Mouse (Mus musculus) monocyte, adult 5-6 weeks (primary cell): ENCODE results near the gene Med9. TPM values are rescaled to one million over a fixed set of nuclear protein-coding genes. Genes with fewer than 3 reads are reported as not detected.
"Not testable (repeated sequence)": the region's sequence is repeated elsewhere in the genome, so short reads cannot be mapped to it uniquely, and the experiment has no call there.

ENCODE experiments used
- ATAC-seq: fragments of 153-309, 156-312 bp; replicated peaks from 2 replicates; pipeline ENCODE4 v1.8.0; 2017; ENCODE audit warnings: mild to moderate bottlenecking; ENCODE audit not compliant: low TSS enrichment, insufficient number of reproducible peaks, severe bottlenecking, poor library complexity, low FRiP score
- total RNA-seq: library from RNA; stranded (forward); fragments of 200-1000, 200-491, 200-594 nt; gene quantifications from 3 replicates; pipeline ENCODE4 v1.2.3, GENCODE M21; 2017

The Med9 gene
- total RNA-seq, 1 experiment from 2014 or later = 3.5 TPM

DNA sequence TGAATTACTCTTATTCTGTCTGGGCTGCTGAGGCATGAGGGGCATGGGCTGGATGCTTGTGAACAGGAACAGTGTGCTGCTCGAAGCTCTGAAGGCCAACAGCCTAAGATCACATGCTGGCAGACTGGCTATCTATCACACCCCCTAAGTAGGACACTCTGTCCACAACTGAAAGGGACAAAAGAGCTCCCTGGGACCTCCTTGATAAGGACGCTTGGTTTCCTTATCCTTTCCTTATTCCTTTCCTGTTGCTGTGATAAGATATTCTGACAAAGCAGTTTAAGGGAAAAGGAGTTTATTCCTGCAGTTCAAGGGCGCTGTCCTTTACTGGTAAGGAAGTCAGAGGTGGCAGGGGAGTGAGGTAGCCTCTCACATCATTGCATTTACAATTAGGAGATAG is 7.4 kb upstream of the Med9 start:
- no peak for ATAC-seq

DNA sequence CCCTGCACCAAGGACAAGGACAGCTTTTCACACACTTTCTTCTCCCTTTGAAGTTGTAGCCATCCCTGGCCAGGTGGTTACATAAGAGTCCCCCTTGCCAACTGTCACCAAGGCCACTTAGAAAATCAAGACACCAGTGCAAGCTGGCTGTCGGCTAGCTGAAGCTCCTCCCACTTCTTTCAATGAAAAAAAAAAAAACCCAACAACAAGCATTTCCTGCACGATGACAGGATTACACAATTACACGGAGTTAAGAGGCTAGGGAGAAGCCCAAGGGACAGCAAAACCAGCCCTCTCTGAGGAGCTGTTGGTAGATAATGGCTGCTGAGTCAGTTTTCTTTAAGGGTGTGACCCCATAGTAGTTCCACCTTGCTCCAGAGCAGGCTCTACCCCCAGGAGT is 6.6 kb upstream of the Med9 start:
- no peak for ATAC-seq

DNA sequence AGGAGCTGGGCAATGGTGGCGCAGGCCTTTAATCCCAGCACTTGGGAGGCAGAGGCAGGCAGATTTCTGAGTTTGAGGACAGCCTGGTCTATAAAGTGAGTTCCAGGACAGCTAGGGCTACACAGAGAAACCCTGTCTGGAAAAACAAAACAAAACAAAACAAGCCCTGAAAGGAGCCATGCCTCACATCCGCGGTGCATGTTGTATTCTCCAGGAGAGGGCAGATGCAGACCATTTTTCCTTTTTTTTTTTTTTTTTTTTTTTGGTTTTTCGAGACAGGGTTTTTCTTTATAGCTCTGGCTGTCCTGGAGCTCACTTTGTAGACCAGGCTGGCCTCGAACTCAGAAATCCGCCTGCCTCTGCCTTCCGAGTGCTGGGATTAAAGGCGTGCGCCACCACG is 3.2 kb upstream of the Med9 start:
- ATAC-seq = not testable (repeated sequence)

DNA sequence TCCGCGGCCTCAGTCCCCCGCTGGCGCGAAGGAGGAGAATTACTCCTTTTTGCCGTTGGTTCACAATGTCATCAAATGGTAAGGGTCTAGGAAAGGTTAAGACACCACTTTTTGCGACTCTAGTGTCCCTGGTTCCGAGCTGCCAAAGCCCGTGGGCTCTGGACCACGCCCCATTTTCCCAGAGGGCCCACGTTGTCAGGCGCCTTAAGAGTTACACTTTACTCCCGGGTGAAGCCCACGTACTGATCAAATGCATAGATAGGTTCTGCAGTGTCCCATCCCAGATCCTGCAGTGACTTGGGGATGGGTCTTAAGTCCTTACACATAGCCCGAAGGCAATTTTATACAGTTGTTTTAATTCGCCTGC is 378 bp downstream of the Med9 start:
- ATAC-seq = no peak

DNA sequence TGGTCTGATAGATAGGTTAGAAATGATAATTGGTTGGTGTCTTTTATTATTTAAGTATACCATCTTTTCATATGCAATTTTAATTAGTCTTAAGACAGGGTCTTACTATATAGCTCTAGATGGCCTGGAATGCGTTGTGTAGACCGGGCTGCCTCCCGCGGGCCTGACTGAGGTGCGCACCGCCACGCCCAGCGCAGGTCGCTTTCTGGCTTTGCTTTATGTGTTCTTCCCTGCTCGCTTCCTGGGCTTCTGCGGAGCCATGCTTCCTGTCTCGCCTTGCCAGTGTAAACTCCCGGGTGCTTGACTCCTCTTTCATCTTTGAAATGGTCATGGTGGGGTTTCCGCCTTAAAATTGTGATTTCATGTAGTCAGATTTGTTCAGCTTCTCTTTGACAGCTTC is 4.9 kb downstream of the Med9 start:
- no peak for ATAC-seq

DNA sequence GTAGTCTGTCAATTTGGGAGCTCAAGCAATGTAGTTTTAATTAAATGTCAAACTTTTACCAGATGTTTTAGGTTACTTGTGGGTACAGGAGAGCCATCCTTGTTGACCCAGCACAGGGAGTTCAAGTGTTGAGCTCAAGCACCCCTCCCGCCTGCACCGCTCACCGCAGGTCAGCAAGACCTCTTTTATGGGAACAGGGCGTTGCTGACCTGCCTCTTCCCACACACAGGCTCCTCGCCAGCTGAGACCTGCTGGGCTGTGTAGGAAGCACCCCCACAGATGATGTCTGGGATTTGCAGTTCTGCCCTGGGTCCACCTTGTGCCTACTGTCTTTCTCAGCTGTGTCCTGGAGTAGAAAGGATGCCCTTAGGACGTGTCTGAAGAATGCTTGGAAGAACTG is 8.7 kb downstream of the Med9 start:
- no peak for ATAC-seq

DNA sequence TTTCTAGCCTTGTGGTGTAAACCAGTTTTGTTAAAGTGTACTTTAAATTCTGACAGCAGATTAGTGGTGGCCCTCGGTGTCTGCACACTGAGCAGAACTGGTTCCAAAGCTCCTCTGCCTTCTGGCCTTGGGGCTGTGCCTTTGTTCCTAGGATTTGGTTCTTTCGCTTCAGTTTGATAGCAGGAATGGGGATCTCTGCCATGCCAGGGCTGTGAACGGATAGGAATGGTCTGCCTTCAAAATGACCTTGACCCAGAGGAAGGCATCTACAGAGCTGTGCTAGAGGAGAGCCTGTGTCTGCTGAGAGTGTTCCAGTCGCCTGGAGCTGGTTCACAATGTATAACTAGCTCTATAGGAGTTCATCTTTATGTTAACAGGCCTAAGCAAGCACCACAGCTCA is 11.4 kb downstream of the Med9 start:
- no peak for ATAC-seq

DNA sequence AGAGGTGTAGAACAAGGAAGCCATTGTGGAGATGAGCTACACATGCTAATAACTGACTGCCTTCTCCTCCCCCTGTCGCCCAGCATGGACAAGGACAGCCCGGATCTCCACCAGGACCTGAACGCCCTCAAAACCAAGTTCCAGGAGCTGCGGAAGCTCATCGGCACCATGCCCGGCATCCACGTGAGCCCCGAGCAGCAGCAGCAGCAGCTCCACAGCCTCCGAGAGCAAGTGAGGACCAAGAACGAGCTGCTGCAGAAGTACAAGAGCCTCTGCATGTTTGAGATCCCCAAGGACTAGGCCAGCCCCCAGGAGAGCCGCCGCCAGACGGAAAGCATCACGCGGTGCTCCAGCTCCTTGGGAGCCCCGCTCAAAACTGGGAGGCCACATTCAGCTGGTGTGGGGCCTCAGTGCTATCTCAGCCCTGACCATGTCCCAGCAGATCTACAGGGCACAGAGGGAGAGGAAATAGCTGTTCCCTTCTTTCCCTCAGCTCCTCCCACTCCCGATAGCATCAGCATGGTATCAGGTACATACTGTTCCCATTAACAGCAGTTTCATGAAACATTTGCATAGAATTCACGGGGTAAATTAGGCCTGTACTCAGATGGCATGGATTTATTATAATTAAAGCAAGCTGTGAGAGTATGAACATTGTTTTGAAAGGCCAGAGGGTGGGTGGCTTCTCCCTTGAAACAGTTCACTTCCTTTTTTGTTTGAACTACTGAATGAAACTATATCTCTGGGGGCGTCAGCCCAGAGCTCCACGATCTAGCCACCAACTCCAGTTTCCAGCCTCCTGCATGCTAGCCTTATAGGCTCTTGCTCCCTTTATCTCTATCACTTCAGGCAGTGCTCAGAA is 12.7 kb downstream of the Med9 start:
- ATAC-seq = no peak

DNA sequence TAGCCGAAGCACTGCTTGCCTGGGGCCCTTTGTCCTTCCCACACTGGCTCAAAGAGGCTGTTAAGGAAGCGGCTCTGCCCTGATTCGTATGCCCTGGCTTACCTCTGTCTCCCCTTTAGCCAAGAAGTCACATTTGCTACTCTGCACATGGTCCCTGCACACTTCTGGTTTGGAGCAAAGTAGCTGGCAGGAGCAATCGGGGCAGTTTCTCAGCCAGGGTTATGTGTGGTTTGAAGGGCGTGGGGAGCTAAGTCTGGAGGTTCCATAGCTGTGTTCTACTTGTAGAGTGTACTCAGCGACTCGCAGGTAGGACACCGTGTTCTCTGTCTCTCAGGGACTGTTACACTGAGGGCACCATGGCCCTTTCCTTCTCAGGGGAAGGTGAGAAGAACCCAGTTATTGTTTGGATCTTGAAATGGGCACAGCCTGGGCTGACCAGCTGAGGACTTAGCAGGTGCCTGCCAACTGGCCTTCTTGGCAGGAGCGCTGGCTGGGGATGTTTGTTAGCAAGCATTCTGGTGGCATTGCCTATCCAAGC is 13.4 kb downstream of the Med9 start:
- no peak for ATAC-seq

DNA sequence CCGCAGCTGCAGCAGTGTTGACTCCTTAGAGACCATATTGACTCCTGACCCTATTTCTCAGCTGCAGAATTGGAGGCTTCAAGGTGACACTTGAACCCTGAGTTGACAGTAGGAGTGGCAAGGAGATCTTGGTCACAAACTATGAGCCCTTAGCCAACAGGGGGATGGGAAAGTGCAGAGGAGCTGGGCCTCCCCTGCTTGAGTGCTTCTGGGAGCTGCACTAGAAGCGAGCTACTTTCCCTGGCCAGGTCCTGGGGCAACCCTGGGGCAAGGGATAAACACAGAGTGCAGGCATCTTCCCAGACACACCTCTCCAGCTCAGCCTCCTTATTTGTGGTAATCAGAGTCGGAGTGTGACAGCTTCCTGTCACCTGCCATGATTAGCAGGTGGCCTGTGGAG is 14.6 kb downstream of the Med9 start:
- no peak for ATAC-seq

DNA sequence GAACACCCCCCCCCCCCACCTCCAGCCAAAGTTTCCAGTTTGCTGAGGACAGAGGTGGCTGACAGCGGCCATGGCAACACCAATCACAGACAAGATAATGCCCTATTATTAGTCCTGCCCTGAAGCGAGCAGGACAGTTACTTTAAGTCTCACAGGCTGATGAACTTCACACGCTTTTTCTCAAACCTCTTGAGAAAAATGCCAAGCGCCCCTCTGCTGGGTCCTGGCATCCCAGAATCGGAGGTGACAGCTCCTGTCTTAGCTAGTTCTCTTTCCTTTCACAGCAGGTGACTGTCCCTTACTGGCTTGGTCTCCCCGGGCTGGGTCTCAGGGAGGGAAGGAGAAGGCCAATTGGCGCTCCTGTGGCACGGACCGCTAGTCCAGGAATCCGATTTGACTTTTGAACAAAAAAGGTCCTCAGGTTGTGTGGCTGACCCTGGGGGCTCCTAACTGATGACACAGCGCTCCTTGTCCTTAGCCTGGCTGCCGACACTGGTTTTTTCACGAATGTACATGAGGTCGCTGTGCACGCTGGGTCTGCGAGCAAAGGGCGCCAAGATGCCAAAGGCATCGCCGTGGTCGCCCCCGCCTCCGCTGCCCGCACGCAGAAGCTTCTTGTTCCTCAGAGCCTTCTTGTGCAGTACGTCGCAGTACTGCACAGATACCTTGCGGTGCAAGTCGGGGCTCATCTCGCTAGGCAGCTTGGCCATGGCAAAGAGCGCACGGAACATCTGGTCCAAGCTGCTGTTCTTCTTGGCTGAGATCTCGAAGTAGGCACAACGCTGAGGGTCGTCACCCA is 15.6 kb downstream of the Med9 start:
- no peak for ATAC-seq

DNA sequence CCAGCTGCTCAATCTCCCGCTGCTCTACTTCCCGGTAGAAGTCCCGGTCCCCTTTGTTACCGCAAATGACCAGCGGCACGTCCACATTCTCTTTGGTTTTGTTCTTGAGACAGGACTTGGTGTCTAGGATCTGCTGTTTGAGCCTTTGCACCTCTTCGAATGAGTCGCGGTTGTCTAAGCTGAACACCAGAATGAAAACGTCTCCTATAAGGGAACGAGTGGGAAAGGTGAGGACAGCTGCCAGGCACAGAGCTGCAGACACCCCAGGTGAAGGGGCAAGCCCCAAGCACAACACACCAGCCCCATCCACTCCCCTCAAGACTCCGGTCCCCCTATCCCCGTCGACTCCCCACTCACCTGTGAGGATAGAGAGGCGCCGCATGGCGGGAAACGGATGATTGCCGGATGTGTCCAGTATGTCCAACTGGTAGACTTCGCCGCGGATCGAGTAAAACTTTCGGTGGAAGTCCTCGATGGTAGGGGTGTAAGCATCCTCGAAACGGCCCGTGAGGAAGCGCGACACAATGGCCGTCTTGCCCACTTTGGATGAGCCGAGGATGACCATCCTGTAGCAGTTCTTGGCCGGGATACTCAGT is 16.3 kb downstream of the Med9 start:
- ATAC-seq = no peak

DNA sequence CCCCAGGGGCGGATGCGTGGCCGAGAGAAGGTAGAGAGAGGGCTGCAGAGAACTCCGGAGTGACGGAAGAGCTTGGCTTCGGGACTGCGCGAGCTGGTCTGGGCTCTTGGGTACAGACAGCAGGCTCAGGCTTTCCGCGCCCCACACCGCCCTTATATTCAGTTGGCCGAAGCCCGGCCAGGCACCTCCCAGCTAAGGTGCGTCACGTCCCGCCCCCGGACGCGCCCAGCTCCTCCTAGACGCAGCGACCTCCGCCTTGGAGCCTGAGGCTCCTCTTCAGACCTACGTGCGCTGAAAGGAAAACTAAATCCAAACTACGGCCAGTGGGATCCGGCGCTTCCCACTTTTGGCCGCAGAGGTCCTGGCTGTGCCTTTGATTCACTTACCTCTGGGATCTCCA is 16.8 kb downstream of the Med9 start, which contains the start of gene Rasd1:
Rasd1 (minus strand) TSS at position 127 of the 400 bp plus-strand sequence.
- 0 out of 2 replicates have a peak, but pooled peaks have one; percentile 19 for ATAC-seq

DNA sequence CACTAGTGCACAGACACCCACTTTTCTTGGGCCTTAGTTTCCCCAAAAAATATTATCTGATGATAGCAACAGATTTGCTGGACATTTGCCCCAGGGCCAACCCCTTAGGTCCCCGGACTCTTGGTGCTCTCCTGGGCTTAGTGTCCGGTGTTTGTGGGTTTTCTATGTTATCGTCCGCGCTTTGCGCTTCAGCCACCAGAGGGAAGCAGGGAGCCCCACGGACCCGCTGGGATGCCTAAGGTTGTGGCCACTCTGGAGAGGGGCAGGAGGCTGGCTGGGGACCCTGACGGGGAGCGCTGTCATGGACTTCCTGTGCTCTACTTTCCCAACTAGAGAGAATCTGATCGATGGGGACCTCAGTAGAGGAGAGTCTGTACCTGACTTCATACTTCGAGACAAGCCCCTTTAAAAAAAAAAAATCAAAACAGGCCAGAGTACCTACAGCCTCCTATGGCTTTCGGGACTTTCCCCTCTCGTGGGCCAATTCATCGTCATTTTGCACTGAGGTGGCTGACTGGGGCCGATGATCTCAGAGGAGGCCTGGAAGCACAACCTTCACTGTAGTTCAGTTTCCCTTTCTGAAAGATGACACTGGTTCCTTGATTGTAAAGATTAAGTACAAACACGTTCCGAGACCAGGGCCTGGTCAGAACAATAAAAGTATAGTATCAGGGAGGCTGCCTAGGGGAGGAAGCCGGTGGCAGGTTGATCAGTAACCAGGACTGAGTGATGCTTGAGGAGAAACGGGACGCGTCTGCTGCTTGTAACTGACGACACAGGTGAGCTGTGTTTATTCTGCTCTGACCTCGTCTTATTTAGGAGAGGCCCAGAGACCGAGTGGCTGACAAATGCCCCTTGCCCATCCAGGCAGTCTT is 17.5 kb downstream of the Med9 start:
- ATAC-seq = peak; percentile 76

DNA sequence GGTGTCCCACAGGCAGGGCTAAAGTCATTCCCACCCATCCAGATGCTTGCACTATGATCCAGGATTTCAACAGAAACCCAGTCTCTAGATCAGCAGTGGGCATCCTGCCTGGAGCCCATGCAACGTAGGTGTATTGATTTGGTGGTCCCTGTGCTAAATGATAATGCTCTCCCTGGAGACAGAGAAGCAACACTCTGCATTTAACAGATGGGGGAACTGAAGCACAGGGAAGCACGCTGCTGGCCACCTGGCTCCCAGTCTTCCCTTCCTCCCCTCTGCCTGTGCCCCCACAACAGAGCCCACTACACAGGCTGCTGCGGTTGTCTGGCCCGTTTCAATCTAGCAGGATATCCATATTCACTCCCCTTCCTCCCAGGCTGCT is 18.1 kb downstream of the Med9 start:
- ATAC-seq = no peak

DNA sequence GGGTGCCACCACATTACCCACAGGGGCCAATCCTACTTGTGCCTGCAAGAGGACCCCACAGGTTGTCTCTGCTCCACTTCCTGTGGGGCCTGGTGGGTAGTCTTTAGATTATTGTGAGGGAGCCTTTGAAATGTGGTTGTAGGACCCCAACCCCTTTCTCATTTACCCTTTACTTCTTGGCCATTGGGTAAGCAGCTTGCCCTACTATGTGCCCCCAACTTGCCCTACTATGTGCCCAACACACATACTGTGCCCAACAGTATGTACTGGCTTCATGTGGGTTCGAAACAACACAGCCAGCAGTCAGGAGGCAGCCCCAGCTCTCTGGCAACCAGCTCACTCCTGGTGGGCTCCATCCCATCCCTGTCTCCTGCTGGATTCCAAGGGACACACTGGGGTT is 19.8 kb downstream of the Med9 start:
- ATAC-seq = no peak

DNA sequence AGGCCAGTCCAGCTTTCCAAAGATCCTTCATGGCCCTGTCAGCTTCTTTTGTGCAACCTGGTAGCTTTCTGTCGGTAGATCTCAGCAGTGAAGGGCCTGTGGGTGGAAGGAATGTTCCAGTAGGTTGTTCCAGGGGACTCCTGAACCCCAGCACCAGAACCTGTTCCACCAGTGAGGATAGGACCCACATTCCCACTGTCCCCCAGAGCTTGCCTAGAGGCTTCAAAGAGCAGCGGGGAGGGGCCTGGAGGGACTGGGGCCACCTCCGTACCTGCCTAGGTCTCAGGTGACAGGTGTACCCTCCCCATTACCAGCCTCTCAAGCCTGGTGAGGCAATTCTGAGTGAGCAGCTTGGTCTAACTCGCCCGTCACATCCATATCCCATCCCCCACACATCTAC is 22.8 kb downstream of the Med9 start:
- no peak for ATAC-seq

DNA sequence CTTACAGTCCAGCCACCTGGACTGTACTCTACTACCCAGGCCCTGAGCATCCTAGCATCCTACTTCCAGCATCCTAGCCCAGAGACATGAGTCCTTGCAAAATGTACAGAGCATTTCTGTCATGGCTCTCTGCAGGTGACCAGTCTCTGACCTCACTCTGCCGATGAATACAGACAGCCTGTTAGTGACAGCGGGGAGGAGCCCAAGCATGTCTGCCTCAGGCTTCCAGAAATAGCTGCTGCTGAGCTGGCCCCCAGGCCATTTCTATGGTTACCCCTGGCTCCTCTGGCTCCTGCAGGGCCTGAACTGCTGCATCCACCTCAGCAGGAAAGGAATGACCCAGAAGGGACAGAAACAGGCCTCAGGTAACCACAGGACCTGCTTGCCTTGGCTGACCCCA is 23.7 kb downstream of the Med9 start:
- ATAC-seq = no peak

DNA sequence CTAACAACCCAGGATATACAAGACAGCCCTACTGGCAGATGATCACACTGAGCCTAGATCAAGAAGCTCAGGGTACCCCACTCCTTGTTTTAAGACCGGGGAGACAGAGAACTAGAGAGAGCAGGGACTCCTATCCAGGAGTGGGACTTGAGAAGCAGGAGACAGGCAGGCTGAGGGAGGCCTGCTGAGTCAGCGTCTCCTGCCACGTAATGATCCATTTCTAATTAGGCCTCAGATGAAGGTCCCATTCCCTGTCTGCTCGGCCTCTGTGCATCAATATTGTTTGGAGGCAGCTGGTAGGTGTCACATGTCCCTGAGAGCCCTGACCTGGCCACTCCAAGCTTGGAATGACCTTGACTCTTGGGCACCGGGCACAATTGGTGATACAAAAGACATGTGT is 25.4 kb downstream of the Med9 start:
- no peak for ATAC-seq
